9 mouse cellular contexts compared by ENCODE assay signal in genomic region chr14:14054386-14054785, GRCm38 (mm10).
A peak's percentile ranks its signal among the peaks of the same experiment; 100 is the strongest.
DNase-seq lines count a peak whose midpoint lies in the region; ATAC-seq and TF ChIP-seq lines count a peak whose summit lies in the region.
"Had no signal": no experiment of that assay in that cellular context is flagged by ENCODE, and none has a peak within 500 bp of the region (broad histone marks: within the 10 kb centered on the region; RNA-seq: fewer than 3 reads in every experiment).

No protein-coding gene starts in this region.

- H3K36me3 ChIP-seq in liver, adult 2 months (ENCODE audit: control insufficient read depth, insufficient read depth, low read length), result peaks cover 34% of the 10 kb centered on the region
- H3K36me3 ChIP-seq in midbrain, embryonic 14.5 days (ENCODE audit: control insufficient read depth, insufficient read depth, low read length), result peaks cover 21% of the 10 kb centered on the region

- H3K4me2 ChIP-seq in midbrain, embryonic 14.5 days (ENCODE audit: low read length), result no peak overlapping the region
- H3K4me2 ChIP-seq: lung, embryonic 15.5 days had no signal

- H3K4me3 ChIP-seq in liver, adult 2 months (ENCODE audit: insufficient read depth, low read depth, low read length), result no peak overlapping the region
- no peak overlapping the region for H3K4me3 ChIP-seq in midbrain, embryonic 14.5 days (replicated peaks; ENCODE audit: low read depth, low read length)
- H3K4me3 ChIP-seq: lung, embryonic 15.5 days had no signal

- peak; percentile 82 for ATAC-seq in granulocyte monocyte progenitor cell, adult 5-6 weeks (replicated peaks; ENCODE audit: poor library complexity, severe bottlenecking)
- no peak for ATAC-seq in midbrain, embryonic 14.5 days (ENCODE audit: low FRiP score, low TSS enrichment)

- 0 out of 2 replicates have a peak, but pooled peaks have one; percentile 11 for TF ChIP-seq CTCF in liver, adult 2 months (IDR thresholded peaks at IDR 0.05; ENCODE audit: low read depth, low read length)

- no peak overlapping the region for H3K9ac ChIP-seq in liver, adult 2 months (ENCODE audit: low read depth, low read length)
- H3K9ac ChIP-seq in midbrain, embryonic 14.5 days (replicated peaks; ENCODE audit: low read length), result no peak overlapping the region
- H3K9ac ChIP-seq: lung, embryonic 15.5 days had no signal

- peak; percentile 25 for DNase-seq in adrenal gland, postnatal 14 days
- DNase-seq in adrenal gland, adult 8-10 months, result no peak
- no peak for DNase-seq in liver, adult 2 months (ENCODE audit: extremely low read depth, low read depth, low spot score)
- no peak for DNase-seq in liver
- DNase-seq in midbrain, embryonic 14.5 days, result peak; percentile 72
- no peak for DNase-seq in gastrocnemius, postnatal 4 days (ENCODE audit: low spot score in 2 of 2)
- no peak for DNase-seq in left cerebral cortex, adult 18-20 months (ENCODE audit: low spot score in 2 of 2)

- no peaks in the 10 kb centered on the region for H3K4me1 ChIP-seq in liver, adult 2 months (ENCODE audit: control insufficient read depth, insufficient read depth, low read length)
- H3K4me1 ChIP-seq in midbrain, embryonic 14.5 days (ENCODE audit: control insufficient read depth, insufficient read depth, low read length), result no peaks in the 10 kb centered on the region
- H3K4me1 ChIP-seq: lung, embryonic 15.5 days had no signal

- no peak for TF ChIP-seq POLR2A in liver, adult 2 months (IDR thresholded peaks at IDR 0.05; ENCODE audit: extremely low read depth, insufficient read depth, low read length)

- H3K27me3 ChIP-seq in liver, adult 2 months (ENCODE audit: control insufficient read depth, insufficient read depth, low read length), result no peaks in the 10 kb centered on the region
- no peaks in the 10 kb centered on the region for H3K27me3 ChIP-seq in midbrain, embryonic 14.5 days (ENCODE audit: control insufficient read depth, insufficient read depth, low read length)
- H3K27me3 ChIP-seq: lung, embryonic 15.5 days had no signal

- 100% methylated on average over 2 of the region's 2 CpGs for WGBS in liver, adult 2 months
- 94% methylated on average over 2 of the region's 2 CpGs for WGBS in midbrain, embryonic 14.5 days

- no peak overlapping the region for H3K27ac ChIP-seq in liver, adult 2 months (replicated peaks; ENCODE audit: insufficient read depth, low read depth, low read length)
- H3K27ac ChIP-seq in midbrain, embryonic 14.5 days (replicated peaks; ENCODE audit: low read depth, low read length), result no peak overlapping the region
- H3K27ac ChIP-seq: lung, embryonic 15.5 days had no signal

- H3K9me3 ChIP-seq in midbrain, embryonic 14.5 days (ENCODE audit: control insufficient read depth, low read length), result no peaks in the 10 kb centered on the region
- H3K9me3 ChIP-seq: lung, embryonic 15.5 days had no signal

- peaks cover 9% of the 10 kb centered on the region; the same call in 1 of the 2 replicates for H3K79me2 ChIP-seq in liver, adult 2 months (ENCODE audit: control insufficient read depth, insufficient read depth, low read length)

Comparison
In these comparisons a context has a peak if more than half of its experiments do, and no peak if none do; other contexts are left out.
1. DNase-seq: peak in adrenal gland, postnatal 14 days (single experiment) and midbrain, embryonic 14.5 days (single experiment); none in adrenal gland, adult 8-10 months (single experiment), liver, adult 2 months (single experiment), liver (single experiment), gastrocnemius, postnatal 4 days (0 of 2) and left cerebral cortex, adult 18-20 months (0 of 2).